ENCODE assay signal across 12 mouse cellular contexts in the genomic region with DNA sequence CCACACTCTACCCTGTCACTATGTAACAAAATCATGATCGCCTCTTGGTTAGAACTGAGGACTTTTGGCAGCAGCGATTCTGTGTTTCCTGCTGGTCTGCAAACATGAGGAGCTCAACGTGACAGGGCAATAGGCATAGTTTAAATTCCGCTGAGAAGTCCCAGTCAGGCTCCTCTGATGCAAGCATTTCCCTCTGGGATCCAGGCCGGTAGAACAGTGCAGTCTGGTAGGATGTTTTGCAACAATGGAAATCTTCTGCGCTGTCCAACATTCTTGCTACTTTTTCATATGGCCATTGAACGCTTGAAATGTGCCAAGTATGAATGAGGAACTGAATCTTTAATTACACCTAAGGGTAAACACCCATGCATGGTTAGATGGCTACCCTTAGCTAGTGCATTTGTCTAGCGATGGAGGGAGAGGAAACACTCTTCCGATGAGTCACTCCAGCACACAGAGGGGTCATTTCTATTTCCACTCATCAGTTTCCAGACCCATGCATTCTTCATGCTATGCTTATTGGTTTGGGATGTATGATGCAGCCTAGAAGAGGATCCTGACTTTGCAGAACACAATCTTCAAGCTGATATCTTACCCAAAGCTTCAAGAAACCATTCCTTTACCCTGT.
DNase-seq lines count a peak whose midpoint lies in the region; ATAC-seq and TF ChIP-seq lines count a peak whose summit lies in the region.
"Had no signal": no experiment of that assay in that cellular context is flagged by ENCODE, and none has a peak within 500 bp of the region (broad histone marks: within the 10 kb centered on the region; RNA-seq: fewer than 3 reads in every experiment).

No protein-coding gene starts in this region.

- H3K4me3 ChIP-seq in cerebellum, adult 2 months (replicated peaks; ENCODE audit: insufficient read depth, low read depth, low read length): no peak overlapping the region
- H3K4me3 ChIP-seq: forebrain, embryonic 13.5 days; hindbrain, embryonic 10.5 days had no signal

- no peak for ATAC-seq in activated CD4-positive, CD25-positive, alpha-beta regulatory T cell, adult 4 months
- ATAC-seq: forebrain, embryonic 13.5 days had no signal

- no peaks in the 10 kb centered on the region for H3K4me1 ChIP-seq in cerebellum, adult 2 months (ENCODE audit: control insufficient read depth, insufficient read depth, low read length)
- H3K4me1 ChIP-seq: forebrain, embryonic 13.5 days; hindbrain, embryonic 10.5 days had no signal

- no peak for TF ChIP-seq POLR2A in cerebellum, adult 2 months (IDR thresholded peaks at IDR 0.05; ENCODE audit: borderline replicate concordance, insufficient read depth, low read length)

- no peak for TF ChIP-seq CTCF in cerebellum, adult 2 months (IDR thresholded peaks at IDR 0.05; ENCODE audit: borderline replicate concordance, insufficient read depth, low read depth, low read length)

- no peak overlapping the region for H3K27ac ChIP-seq in cerebellum, adult 2 months (ENCODE audit: insufficient read depth, low read length)
- H3K27ac ChIP-seq: forebrain, embryonic 13.5 days; hindbrain, embryonic 10.5 days; macrophage had no signal

- H3K27me3 ChIP-seq in cerebellum, adult 2 months (ENCODE audit: control insufficient read depth, insufficient read depth, low read length): no peaks in the 10 kb centered on the region
- H3K27me3 ChIP-seq: forebrain, embryonic 13.5 days had no signal

- peak; percentile 28 to 60 for DNase-seq in adrenal gland, adult (ENCODE audit: inconsistent age in 2 of 2, low spot score in 1 of 2)
- DNase-seq in adrenal gland, postnatal 25 days: no peak
- DNase-seq in A20 (ENCODE audit: low read depth, low spot score): peak; percentile 80
- peak; percentile 58 for DNase-seq in gastrocnemius, postnatal 25 days
- DNase-seq in lung, adult 18-20 months: peak; percentile 72 to 76
- DNase-seq in cerebellum, adult 2 months: no peak
- DNase-seq in spleen, postnatal 4 days (ENCODE audit: low spot score in 2 of 2): no peak
- DNase-seq: cerebellum, postnatal 14 days had no signal

- WGBS in cerebellum, adult 2 months: 70% methylated on average over 9 of the region's 9 CpGs

Comparison
In these comparisons a context has a peak if more than half of its experiments do, and no peak if none do; other contexts are left out.
1. DNase-seq: peak in adrenal gland, adult (2 of 2), A20 (single experiment), gastrocnemius, postnatal 25 days (single experiment) and lung, adult 18-20 months (2 of 2); none in adrenal gland, postnatal 25 days (single experiment), cerebellum, adult 2 months (0 of 2) and spleen, postnatal 4 days (0 of 2).